Comparison of ENCODE assay signal across 8 mouse cellular contexts in the genomic region with DNA sequence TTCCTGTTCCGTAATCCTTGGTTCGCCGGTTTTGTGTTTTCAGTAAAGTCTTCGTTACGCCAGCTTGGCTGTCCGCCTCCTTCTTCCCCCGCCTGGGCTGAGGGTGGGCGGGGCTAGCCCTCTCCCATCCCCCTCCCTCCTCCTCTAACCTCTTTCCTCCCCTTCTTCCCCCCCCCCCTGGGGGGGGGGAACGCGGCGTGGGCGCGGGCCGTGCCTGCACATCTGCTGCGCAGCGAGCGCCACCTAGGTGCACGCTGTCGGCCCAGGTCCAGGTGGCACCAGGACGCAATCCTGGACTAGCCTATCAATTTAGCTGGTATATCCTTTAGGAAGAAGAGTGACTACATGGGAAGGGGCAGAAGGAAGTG. TPM values are rescaled to one million over a fixed set of nuclear protein-coding genes. Genes with fewer than 3 reads are reported as not detected.
DNase-seq lines count a peak whose midpoint lies in the region; ATAC-seq and TF ChIP-seq lines count a peak whose summit lies in the region.

No protein-coding gene starts in this region.

- TF ChIP-seq EP300 in MEL (IDR thresholded peaks at IDR 0.05; ENCODE audit: low read depth in 1 of 2, low read length in 2 of 2) = no peak; a peak in 1 of 4 replicates
- TF ChIP-seq EP300 in lung, postnatal 0 days (IDR thresholded peaks at IDR 0.05) = peak; percentile 42; the same call in 1 of the 2 replicates

- H3K79me2 ChIP-seq in MEL (ENCODE audit: control insufficient read depth, insufficient read depth, low read length, poor library complexity) = peaks cover 11% of the 10 kb centered on the region; the same call in 1 of the 2 replicates

- peaks cover 8 to 19% of the 10 kb centered on the region in 2 experiments for H3K4me1 ChIP-seq in MEL (ENCODE audit: control insufficient read depth in 1 of 2, insufficient read depth in 2 of 2, low read length in 2 of 2)
- peaks cover 24% of the 10 kb centered on the region for H3K4me1 ChIP-seq in hindbrain, embryonic 11.5 days (replicated peaks; ENCODE audit: control insufficient read depth, insufficient read depth, low read length)
- peaks cover 28% of the 10 kb centered on the region for H3K4me1 ChIP-seq in lung, postnatal 0 days (ENCODE audit: insufficient read depth, low read depth, low read length)

- H3K27ac ChIP-seq in MEL (ENCODE audit: control insufficient read depth, low read depth, low read length) = no peak overlapping the region
- peak overlapping the region; percentile 99 for H3K27ac ChIP-seq in hindbrain, embryonic 11.5 days (ENCODE audit: low read depth, low read length)
- peak overlapping the region; percentile 99 for H3K27ac ChIP-seq in lung, postnatal 0 days (ENCODE audit: low read length)

- peak overlapping the region; percentile 60 for H3K4me2 ChIP-seq in hindbrain, embryonic 11.5 days (replicated peaks; ENCODE audit: low read depth, low read length)
- peak overlapping the region; percentile 64 for H3K4me2 ChIP-seq in lung, postnatal 0 days (replicated peaks; ENCODE audit: low read depth, low read length)

- peak; percentile 60 for TF ChIP-seq RAD21 in MEL (IDR thresholded peaks at IDR 0.05; ENCODE audit: low read depth, low read length)

- peak; percentile 7; the same call in 1 of the 2 replicates for ATAC-seq in hindbrain, embryonic 11.5 days (ENCODE audit: low FRiP score)
- ATAC-seq in lung, postnatal 0 days = peak; percentile 7

- TF ChIP-seq CTCF in MEL (IDR thresholded peaks at IDR 0.05 in 2 of 3, conservative IDR thresholded peaks at IDR 0.05 in 1 of 3; ENCODE audit: control insufficient read depth in 1 of 3, insufficient read depth in 1 of 3, low read depth in 2 of 3, low read length in 3 of 3, poor library complexity in 1 of 3, severe bottlenecking in 1 of 3) = peak; percentile 32 to 84 (median 80); a peak in 5 of 6 replicates
- peak; percentile 88 for TF ChIP-seq CTCF in lung, postnatal 0 days (IDR thresholded peaks at IDR 0.05)

- H3K9me3 ChIP-seq in MEL (replicated peaks; ENCODE audit: insufficient read depth, low read length) = no peaks in the 10 kb centered on the region
- H3K9me3 ChIP-seq in hindbrain, embryonic 11.5 days (ENCODE audit: control insufficient read depth, low read length) = no peaks in the 10 kb centered on the region
- no peaks in the 10 kb centered on the region for H3K9me3 ChIP-seq in lung, postnatal 0 days (ENCODE audit: low read length)

- no peaks in the 10 kb centered on the region; a peak in 1 of 4 replicates for H3K36me3 ChIP-seq in MEL (ENCODE audit: control insufficient read depth in 1 of 2, insufficient read depth in 2 of 2, low read length in 2 of 2)
- peaks cover 5% of the 10 kb centered on the region for H3K36me3 ChIP-seq in hindbrain, embryonic 11.5 days (ENCODE audit: control insufficient read depth, insufficient read depth, low read length)
- 0 out of 2 replicates have a peak, but pooled peaks cover 7% of the 10 kb centered on the region for H3K36me3 ChIP-seq in lung, postnatal 0 days (ENCODE audit: insufficient read depth, low read length)

- 1% methylated on average over 14 of the region's 20 CpGs for WGBS in hindbrain, embryonic 11.5 days
- 0% methylated on average over 20 of the region's 20 CpGs for WGBS in lung, postnatal 0 days

- peak overlapping the region; percentile 61 to 88; a peak in 3 of 4 replicates for H3K4me3 ChIP-seq in MEL (ENCODE audit: control insufficient read depth in 1 of 2, insufficient read depth in 1 of 2, low read depth in 2 of 2, low read length in 2 of 2)
- peak overlapping the region; percentile 99 for H3K4me3 ChIP-seq in hindbrain, embryonic 11.5 days (ENCODE audit: low read depth, low read length)
- H3K4me3 ChIP-seq in lung, postnatal 0 days (ENCODE audit: low read depth, low read length) = peak overlapping the region; percentile 98

- peak in 1 of 2 experiments; percentile 32; a peak in 1 of 4 replicates for TF ChIP-seq POLR2A in MEL (IDR thresholded peaks at IDR 0.05; ENCODE audit: control insufficient read depth in 1 of 2, insufficient read depth in 1 of 2, low read depth in 1 of 2, low read length in 2 of 2, poor library complexity in 1 of 2)

- DNase-seq in MEL (ENCODE audit: low read depth, low spot score) = peak; percentile 89
- peak; percentile 90 for DNase-seq in cerebellum, adult 9-11 months
- peak; percentile 77 to 90 for DNase-seq in frontal cortex, adult 2 months (ENCODE audit: extremely low spot score in 1 of 2, low spot score in 1 of 2)
- DNase-seq in hindbrain, embryonic 11.5 days (ENCODE audit: low spot score) = peak; percentile 95
- DNase-seq in layer of hippocampus, postnatal 10 days (ENCODE audit: low spot score in 2 of 2) = peak; percentile 77 to 88
- DNase-seq in lung, postnatal 0 days (ENCODE audit: low spot score) = peak; percentile 96
- DNase-seq in ovary, postnatal 14 days (ENCODE audit: low spot score) = peak; percentile 78
- peak; percentile 93 to 95 for DNase-seq in thymus, postnatal 10 days (ENCODE audit: low spot score in 2 of 2)

- no peaks in the 10 kb centered on the region for H3K27me3 ChIP-seq in MEL (ENCODE audit: control insufficient read depth in 1 of 2, insufficient read depth in 2 of 2, low read length in 2 of 2)
- H3K27me3 ChIP-seq in hindbrain, embryonic 11.5 days (ENCODE audit: control insufficient read depth, insufficient read depth, low read length) = no peaks in the 10 kb centered on the region
- H3K27me3 ChIP-seq in lung, postnatal 0 days (replicated peaks; ENCODE audit: insufficient read depth, low read length) = no peaks in the 10 kb centered on the region

- H3K9ac ChIP-seq in MEL (ENCODE audit: control insufficient read depth, low read depth, low read length, poor library complexity, severe bottlenecking) = peak overlapping the region; percentile 78; the same call in 1 of the 2 replicates
- H3K9ac ChIP-seq in hindbrain, embryonic 11.5 days (ENCODE audit: low read depth, low read length) = peak overlapping the region; percentile 99
- peak overlapping the region; percentile 99; the same call in 1 of the 2 replicates for H3K9ac ChIP-seq in lung, postnatal 0 days (replicated peaks; ENCODE audit: low read depth)

TF ChIP-seq in MEL, 35 proteins besides CTCF, POLR2A, EP300 and RAD21 (continues in another document):
- TF ChIP-seq CHD2 (IDR thresholded peaks at IDR 0.05; ENCODE audit: low read length) (peak; percentile 22), ZC3H11A (IDR thresholded peaks at IDR 0.05; ENCODE audit: low read depth, low read length) (peak; percentile 46), MYB (IDR thresholded peaks at IDR 0.05; ENCODE audit: low read depth, low read length) (no peak), ZMIZ1 (IDR thresholded peaks at IDR 0.05; ENCODE audit: low read depth, low read length) (no peak), POLR2AphosphoS5 (IDR thresholded peaks at IDR 0.05; ENCODE audit: borderline replicate concordance, low read depth, low read length) (no peak), MXI1 (IDR thresholded peaks at IDR 0.05; ENCODE audit: low read depth, low read length) (peak; percentile 63; the same call in 1 of the 2 replicates), TAL1 (IDR thresholded peaks at IDR 0.05; ENCODE audit: low read length) (no peak), SIN3A (IDR thresholded peaks at IDR 0.05; ENCODE audit: low read length) (peak; percentile 75)

RNA-seq across cellular contexts. Expression of a gene that starts 1.8 kb away (rescaled TPM):
- total RNA-seq in MEL (2012; rRNA removed) = 11.1 and 16.5 TPM in 2 replicates
- polyA plus RNA-seq in MEL (2012; ENCODE audit: insufficient read depth in 1 of 2, insufficient read length in 2 of 2, low read depth in 1 of 2, low replicate concordance in 2 of 2, missing spikeins in 1 of 2) = 10 to 100 TPM in 1 of 2 experiments, not detected in 1; 18.8 TPM
- polyA plus RNA-seq in frontal cortex, adult 2 months (2012; rRNA removed) = 226 and 228 TPM in 2 replicates
- 126 and 137 TPM in 2 replicates for polyA plus RNA-seq in hindbrain, embryonic 11.5 days (2014; fragmentation: Nextera tagmentation; extraction: Ambion mirVana)
- 100 to 1,000 TPM; 166 to 187 TPM for total RNA-seq in layer of hippocampus, postnatal 10 days (2021)
- 107 and 109 TPM in 2 replicates for polyA plus RNA-seq in lung, postnatal 0 days (2015; fragmentation: Nextera tagmentation; extraction: Ambion mirVana)

RNA-seq across cellular contexts. Expression of a gene that starts 2.7 kb away (rescaled TPM):
- 0.03 TPM in 1 of 2 replicates, not detected in the other for total RNA-seq in MEL (2012; rRNA removed)
- polyA plus RNA-seq in MEL (2012; ENCODE audit: insufficient read depth in 1 of 2, insufficient read length in 2 of 2, low read depth in 1 of 2, low replicate concordance in 2 of 2, missing spikeins in 1 of 2) = not detected
- polyA plus RNA-seq in frontal cortex, adult 2 months (2012; rRNA removed) = 0.32 and 0.40 TPM in 2 replicates
- polyA plus RNA-seq in hindbrain, embryonic 11.5 days (2014; fragmentation: Nextera tagmentation; extraction: Ambion mirVana) = 0.03 and 0.14 TPM in 2 replicates
- under 1 TPM in 1 of 2 experiments, not detected in 1; 0.07 TPM for total RNA-seq in layer of hippocampus, postnatal 10 days (2021)
- polyA plus RNA-seq in lung, postnatal 0 days (2015; fragmentation: Nextera tagmentation; extraction: Ambion mirVana) = 0.04 and 0.07 TPM in 2 replicates

RNA-seq across cellular contexts. Expression of a gene that starts 17.8 kb away (rescaled TPM):
- total RNA-seq in MEL (2012; rRNA removed) = 0.19 and 0.20 TPM in 2 replicates
- polyA plus RNA-seq in MEL (2012; ENCODE audit: insufficient read depth in 1 of 2, insufficient read length in 2 of 2, low read depth in 1 of 2, low replicate concordance in 2 of 2, missing spikeins in 1 of 2) = under 1 TPM in 1 of 2 experiments, not detected in 1; 0.72 TPM
- 0.12 TPM in 1 of 2 replicates, not detected in the other for polyA plus RNA-seq in frontal cortex, adult 2 months (2012; rRNA removed)
- not detected in 2 replicates for polyA plus RNA-seq in hindbrain, embryonic 11.5 days (2014; fragmentation: Nextera tagmentation; extraction: Ambion mirVana)
- total RNA-seq in layer of hippocampus, postnatal 10 days (2021) = not detected
- polyA plus RNA-seq in lung, postnatal 0 days (2015; fragmentation: Nextera tagmentation; extraction: Ambion mirVana) = 0.50 and 0.54 TPM in 2 replicates

RNA-seq across cellular contexts. Expression of a gene that starts 23.0 kb away (rescaled TPM):
- 0.65 and 0.75 TPM in 2 replicates for total RNA-seq in MEL (2012; rRNA removed)
- 1 to 10 TPM in 1 of 2 experiments, not detected in 1; 3.0 TPM for polyA plus RNA-seq in MEL (2012; ENCODE audit: insufficient read depth in 1 of 2, insufficient read length in 2 of 2, low read depth in 1 of 2, low replicate concordance in 2 of 2, missing spikeins in 1 of 2)
- 4.6 and 5.1 TPM in 2 replicates for polyA plus RNA-seq in frontal cortex, adult 2 months (2012; rRNA removed)
- 0.09 TPM in 1 of 2 replicates, not detected in the other for polyA plus RNA-seq in hindbrain, embryonic 11.5 days (2014; fragmentation: Nextera tagmentation; extraction: Ambion mirVana)
- under 1 TPM; 0.51 to 0.64 TPM for total RNA-seq in layer of hippocampus, postnatal 10 days (2021)
- polyA plus RNA-seq in lung, postnatal 0 days (2015; fragmentation: Nextera tagmentation; extraction: Ambion mirVana) = 0.93 and 2.0 TPM in 2 replicates

RNA-seq across cellular contexts. Expression of a gene that starts 27.5 kb away (rescaled TPM):
- total RNA-seq in MEL (2012; rRNA removed) = 152 and 172 TPM in 2 replicates
- polyA plus RNA-seq in MEL (2012; ENCODE audit: insufficient read depth in 1 of 2, insufficient read length in 2 of 2, low read depth in 1 of 2, low replicate concordance in 2 of 2, missing spikeins in 1 of 2) = 1,000 to 10,000 TPM in 1 of 2 experiments, 100 to 1,000 TPM in 1; 514 to 2,024 TPM
- 113 and 128 TPM in 2 replicates for polyA plus RNA-seq in frontal cortex, adult 2 months (2012; rRNA removed)
- 282 and 299 TPM in 2 replicates for polyA plus RNA-seq in hindbrain, embryonic 11.5 days (2014; fragmentation: Nextera tagmentation; extraction: Ambion mirVana)
- total RNA-seq in layer of hippocampus, postnatal 10 days (2021) = 10 to 100 TPM; 72.3 to 76.5 TPM
- polyA plus RNA-seq in lung, postnatal 0 days (2015; fragmentation: Nextera tagmentation; extraction: Ambion mirVana) = 95.9 and 104 TPM in 2 replicates
